Mouse (Mus musculus): ENCODE data around the gene Itga7.

Itga7 gene

GRCm38 (mm10) chr10:128934997-128935787 lies 1.6 kb downstream of the Itga7 start:
- no peak for DNase-seq (ENCODE audit: low spot score in 2 of 2)

DNA sequence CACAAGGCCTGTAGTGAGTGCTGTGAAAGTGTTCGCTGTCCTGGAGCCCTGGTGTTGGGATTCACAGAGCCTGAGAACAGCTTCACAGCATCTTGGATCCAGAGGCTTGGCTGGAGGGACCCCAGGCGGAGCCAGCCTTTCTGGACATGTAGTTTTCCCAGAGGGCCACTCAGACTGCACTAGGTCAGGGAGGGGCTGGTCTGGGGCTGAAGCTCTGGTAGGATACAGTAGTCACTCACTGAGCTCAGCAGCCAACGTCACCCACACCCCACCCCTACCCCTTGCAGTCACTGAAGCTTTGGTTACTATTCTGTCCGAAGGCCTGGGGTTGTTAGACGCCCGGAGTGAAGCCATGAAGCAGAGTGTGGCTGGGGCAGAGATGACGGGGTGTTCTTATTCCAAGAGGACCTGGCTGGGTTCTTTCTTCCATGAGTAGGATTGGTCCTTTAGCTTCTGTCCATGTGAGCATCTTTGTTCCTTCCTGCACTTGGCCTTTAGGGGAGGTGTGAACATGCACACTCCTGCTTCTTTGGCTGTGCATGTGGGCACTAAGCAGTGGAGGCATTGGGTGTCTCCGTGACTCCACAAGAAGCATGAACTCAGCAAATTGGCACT lies 2.3 kb downstream of the Itga7 start:
- no peak for DNase-seq (ENCODE audit: low spot score in 2 of 2)

- DNase-seq (ENCODE audit: low spot score in 2 of 2): no peak
These were observed 4.3 kb downstream of the Itga7 start for GRCm38 (mm10) chr10:128937756-128938390.

DNA sequence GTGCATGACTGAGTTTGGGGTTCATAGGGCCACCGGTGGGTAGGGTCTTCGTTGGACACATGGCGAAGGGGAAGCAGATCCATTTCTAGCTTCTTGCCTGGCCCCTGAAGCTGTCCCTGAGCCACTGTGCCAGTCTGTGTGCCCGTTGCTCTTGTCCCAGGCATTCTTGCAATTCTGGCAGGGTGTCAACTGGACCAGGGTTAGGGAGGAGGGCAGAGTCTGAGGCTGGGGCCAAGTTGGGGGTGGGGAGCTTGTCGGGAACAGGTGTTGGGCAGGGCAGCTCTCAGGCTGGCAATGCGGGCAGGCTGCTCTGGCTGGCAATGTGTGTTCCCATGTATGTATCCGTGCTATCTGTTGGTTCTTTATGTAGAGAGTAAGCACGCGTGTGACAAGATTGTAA lies 4.8 kb downstream of the Itga7 start:
- DNase-seq (ENCODE audit: low spot score in 2 of 2): no peak

GRCm38 (mm10) chr10:128938974-128939373 lies 5.4 kb downstream of the Itga7 start:
- no peak for DNase-seq (ENCODE audit: low spot score in 2 of 2)

- DNase-seq (ENCODE audit: low spot score in 2 of 2): no peak
These were observed 7.0 kb downstream of the Itga7 start for GRCm38 (mm10) chr10:128940475-128941061.

GRCm38 (mm10) chr10:128945675-128946074 lies 12.1 kb downstream of the Itga7 start:
- DNase-seq (ENCODE audit: low spot score in 2 of 2): no peak

- DNase-seq (ENCODE audit: low spot score in 2 of 2): no peak
These were observed 13.9 kb downstream of the Itga7 start for GRCm38 (mm10) chr10:128947496-128947895.

DNA sequence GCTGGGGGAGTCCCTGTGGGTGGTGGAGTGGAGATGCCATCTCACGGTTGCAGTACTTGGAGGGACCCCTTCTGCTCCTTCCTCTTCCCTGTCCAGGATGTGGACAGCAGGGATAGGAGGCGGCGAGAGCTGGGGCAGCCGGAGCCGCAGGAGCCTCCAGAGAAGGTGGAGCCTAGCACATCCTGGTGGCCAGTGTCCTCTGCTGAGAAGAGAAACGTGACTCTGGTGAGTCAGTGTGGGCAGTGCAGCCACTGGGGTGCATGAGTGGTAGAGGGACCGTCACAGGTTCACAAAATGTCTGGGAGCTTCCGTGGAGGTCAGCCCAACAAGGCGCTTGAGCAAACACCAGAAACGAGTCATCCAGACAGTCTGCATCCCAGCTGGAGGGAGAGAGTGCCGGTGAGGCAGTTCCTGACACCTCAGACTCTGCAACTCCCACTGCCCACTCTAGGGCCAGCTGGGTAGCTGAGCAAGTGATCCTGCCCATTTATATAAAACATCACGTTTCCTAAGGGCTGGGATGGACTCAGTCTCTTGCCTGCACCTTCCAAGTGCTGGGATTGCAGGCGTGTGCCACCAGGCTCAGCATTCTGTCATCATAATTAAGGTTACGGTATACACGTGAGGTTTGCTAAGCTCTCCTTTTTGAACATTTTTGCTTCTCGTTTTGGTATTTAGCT lies 16.7 kb downstream of the Itga7 start:
- no peak for DNase-seq (ENCODE audit: low spot score in 2 of 2)

DNA sequence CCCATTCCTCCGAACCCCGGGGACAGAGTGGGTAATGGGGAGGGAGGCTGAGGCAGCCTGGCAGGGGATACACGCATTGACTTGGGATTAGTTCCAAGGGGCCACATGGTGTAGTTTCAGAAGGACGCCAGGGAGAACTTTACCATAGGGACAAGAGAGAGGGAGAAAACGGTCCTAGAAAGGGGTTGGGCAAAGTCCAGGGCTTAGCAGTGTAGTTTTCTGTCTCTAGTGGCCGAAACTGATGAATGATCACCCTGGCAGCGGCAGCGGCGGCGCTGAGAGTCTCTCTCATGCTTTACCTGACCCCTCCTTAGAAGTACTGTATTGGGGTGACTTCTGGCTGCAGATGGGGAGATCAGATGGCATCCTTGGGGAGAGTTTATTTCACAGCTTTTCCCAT lies 24.7 kb downstream of the Itga7 start:
- DNase-seq (ENCODE audit: low spot score in 2 of 2): no peak

DNA sequence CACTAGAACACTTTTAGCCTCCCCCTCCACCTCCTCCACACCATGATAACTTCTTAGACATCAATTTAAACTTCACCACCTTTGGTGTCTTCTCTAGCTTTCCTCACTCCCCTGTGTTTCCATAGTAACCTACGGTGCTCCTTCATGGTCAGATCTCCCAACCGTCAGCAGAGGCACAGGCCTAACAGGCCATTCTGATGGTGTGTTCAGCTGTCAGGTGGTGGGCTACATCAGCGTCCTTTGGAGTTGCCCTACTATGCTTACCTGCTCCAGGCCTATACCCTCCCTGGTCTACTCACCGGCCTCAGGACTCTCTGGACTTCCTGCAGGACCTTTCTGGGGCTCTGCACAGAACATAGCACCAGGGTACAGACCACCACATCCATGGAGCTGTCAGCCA lies 26.5 kb downstream of the Itga7 start:
- no peak for DNase-seq (ENCODE audit: low spot score in 2 of 2)

- DNase-seq (ENCODE audit: low spot score in 2 of 2): no peak
These were observed 27.3 kb downstream of the Itga7 start, which contains the start of gene Mettl7b for GRCm38 (mm10) chr10:128960590-128961584. Gene Mettl7b (minus strand): TSS chr10:128960988.

- DNase-seq (ENCODE audit: low spot score in 2 of 2): no peak
These were observed 31.3 kb downstream of the Itga7 start for GRCm38 (mm10) chr10:128964961-128965360.

DNA sequence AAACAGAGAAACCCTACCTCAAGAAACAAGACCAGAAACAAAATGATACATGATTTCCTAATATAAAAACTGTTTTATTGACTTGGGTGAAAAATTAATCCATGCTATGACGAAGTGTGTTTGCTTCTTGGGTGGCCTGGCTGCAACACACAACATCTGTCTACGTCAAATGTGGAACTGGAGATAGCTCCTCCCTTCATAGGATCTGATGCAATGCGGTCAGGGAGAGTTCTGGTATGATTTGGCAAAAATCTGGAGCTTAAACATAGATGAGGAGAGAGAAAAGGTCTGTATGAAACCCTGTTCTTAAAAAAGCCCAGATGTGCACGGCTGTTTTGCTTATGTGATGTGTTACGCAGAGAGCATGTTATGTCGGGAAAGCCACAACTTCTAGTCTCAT lies 32.3 kb downstream of the Itga7 start:
- no peak for DNase-seq (ENCODE audit: low spot score in 2 of 2)

GRCm38 (mm10) chr10:128968341-128968749 lies 34.7 kb downstream of the Itga7 start:
- no peak for DNase-seq (ENCODE audit: low spot score in 2 of 2)

- no peak for DNase-seq (ENCODE audit: low spot score in 2 of 2)
These were observed 37.2 kb downstream of the Itga7 start for GRCm38 (mm10) chr10:128970740-128971250.

DNA sequence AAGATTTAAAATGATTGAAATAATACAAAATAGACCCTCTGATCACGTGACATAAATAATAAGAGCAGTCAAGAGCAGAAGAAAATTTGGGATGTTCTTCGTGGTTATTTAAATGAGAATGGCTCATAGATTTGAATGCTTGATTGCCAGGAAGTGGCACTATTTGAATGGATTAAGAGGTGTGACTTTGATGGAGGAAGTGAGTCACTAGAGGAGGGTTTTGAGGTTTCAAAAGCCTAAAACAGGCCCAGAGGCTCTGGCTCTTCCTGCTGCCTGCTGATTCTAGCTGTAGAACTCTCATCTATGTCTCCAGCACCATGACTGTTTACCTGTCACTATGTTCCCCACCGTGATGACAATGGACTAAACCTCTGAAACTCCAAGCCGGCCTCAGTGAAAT lies 39.2 kb downstream of the Itga7 start:
- DNase-seq (ENCODE audit: low spot score in 2 of 2): no peak

DNA sequence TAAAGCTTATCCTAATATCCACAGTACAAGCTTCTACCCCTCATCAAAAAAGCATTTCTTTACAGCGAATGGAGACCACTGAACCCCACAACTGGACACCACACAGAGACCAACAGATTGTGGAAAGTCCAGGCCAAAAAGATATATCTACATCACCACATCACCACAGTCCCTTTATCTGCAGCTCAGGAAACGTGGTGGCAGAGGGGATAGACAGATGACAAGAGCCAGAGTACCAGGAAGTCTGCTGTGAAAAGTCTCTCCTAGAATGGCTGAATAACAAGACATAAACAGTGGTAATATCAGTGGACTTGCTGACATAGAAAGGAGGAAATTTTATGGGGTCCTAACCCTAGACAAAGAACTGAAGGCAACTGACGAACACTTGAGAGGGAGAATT lies 42.8 kb downstream of the Itga7 start:
- DNase-seq (ENCODE audit: low spot score in 2 of 2): no peak

DNA sequence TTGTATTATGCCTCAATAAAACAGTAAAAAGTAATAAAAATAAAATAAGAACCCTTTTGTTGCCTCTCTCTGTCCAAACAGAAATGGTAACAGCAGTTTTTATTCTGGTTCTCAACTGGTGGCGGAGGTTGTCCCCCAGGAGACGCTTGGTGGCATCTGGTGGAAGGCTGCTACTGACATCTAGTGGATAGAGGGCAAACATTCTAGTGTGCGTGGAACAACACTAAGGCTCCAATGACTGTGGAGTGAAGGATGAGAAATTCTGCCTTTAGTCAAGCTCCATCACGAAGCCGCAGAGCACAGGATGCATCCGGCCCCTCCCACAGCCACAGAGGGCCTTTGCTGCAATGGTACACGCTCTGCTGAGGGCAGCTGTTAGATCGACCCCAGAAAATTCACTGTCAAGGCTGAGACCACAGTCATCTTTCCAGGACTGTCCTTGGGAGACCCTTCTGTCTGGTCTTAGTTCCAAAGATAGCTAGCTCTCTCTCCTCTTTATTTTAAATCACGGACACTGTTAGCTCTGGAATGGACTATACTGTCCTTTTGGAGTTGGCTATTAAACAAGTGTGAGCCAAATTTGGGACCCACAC lies 44.0 kb downstream of the Itga7 start:
- DNase-seq (ENCODE audit: low spot score in 2 of 2): no peak

All from natural killer cell, adult 2 months (primary cell).